Mouse (Mus musculus) intestine, embryonic 14.5 days (tissue): ENCODE results near the gene Atp2a2. TPM values are rescaled to one million over a fixed set of nuclear protein-coding genes. Genes with fewer than 3 reads are reported as not detected.

Source experiments
- ATAC-seq: fragments of 200-750 bp; cut with Nextera tagmentation; replicated peaks from 2 replicates; pipeline ENCODE4 v1.8.0; 2017; ENCODE audit warnings: low read depth, moderate number of reproducible peaks, moderate TSS enrichment, moderate library complexity; ENCODE audit not compliant: low FRiP score, low TSS enrichment
- DNase-seq: peaks from one replicate; pipeline ENCODE4 v3.0.0-alpha.2; 2018; ENCODE audit warnings: low spot score
- H3K27ac ChIP-seq: fragments of 300-500 bp; sonication (generic); 2 replicates; pipeline ENCODE4 v1.5.1; 2014; ENCODE audit warnings: low read depth, mild to moderate bottlenecking, control low read depth
- H3K27me3 ChIP-seq: fragments of 300-500 bp; sonication (generic); replicated peaks from 2 replicates; pipeline ENCODE4 v1.6.1; 2014; ENCODE audit warnings: low read length, control low read depth; ENCODE audit not compliant: control insufficient read depth, insufficient read depth
- H3K36me3 ChIP-seq: fragments of 300-500 bp; sonication (generic); 2 replicates; pipeline ENCODE4 v1.6.1; 2014; ENCODE audit warnings: low read length, control low read depth; ENCODE audit not compliant: control insufficient read depth, insufficient read depth
- H3K4me1 ChIP-seq: fragments of 300-500 bp; sonication (generic); replicated peaks from 2 replicates; pipeline ENCODE4 v1.6.1; 2014; ENCODE audit warnings: low read length, control low read depth, mixed read lengths; ENCODE audit not compliant: control insufficient read depth, insufficient read depth
- H3K4me2 ChIP-seq: fragments of 300-500 bp; sonication (generic); 2 replicates; pipeline ENCODE4 v1.6.1; 2014; ENCODE audit warnings: low read length
- H3K4me3 ChIP-seq: fragments of 300-500 bp; sonication (generic); 2 replicates; pipeline ENCODE4 v1.5.1; 2014; ENCODE audit warnings: low read depth, low read length, control low read depth, mixed read lengths
- H3K9ac ChIP-seq: fragments of 300-500 bp; sonication (generic); 2 replicates; pipeline ENCODE4 v1.6.1; 2014; ENCODE audit warnings: mild to moderate bottlenecking, low read length
- H3K9me3 ChIP-seq: fragments of 300-500 bp; sonication (generic); 2 replicates; pipeline ENCODE4 v1.6.1; 2016; ENCODE audit warnings: low read length, control low read depth; ENCODE audit not compliant: control insufficient read depth
- WGBS: fragments of 180-500 bp; shearing (Covaris S2); extraction: QIAGEN DNeasy Blood & Tissue Kit; methylation state at CpG from one replicate; pipeline ENCODE4 v1.1.7; 2014; 5-methylcytosine and 5-hydroxymethylcytosine counted together
- polyA plus RNA-seq: library from polyadenylated mRNA; unstranded; fragments of >200 nt; fragmentation: Nextera tagmentation; extraction: Ambion mirVana; gene quantifications from 2 replicates; pipeline ENCODE4 v1.2.1, GENCODE M21; 2014

The Atp2a2 gene
- polyA plus RNA-seq, 1 experiment from 2014 or later: 43.4 TPM

GRCm38 (mm10) chr5:122412826-122413225 is 89.2 kb downstream of the Atp2a2 start:
- Histone ChIP-seq H3K27ac (no peak overlapping the region), H3K36me3 (no peaks in the 10 kb centered on the region)

GRCm38 (mm10) chr5:122411892-122412291 is 90.1 kb downstream of the Atp2a2 start:
- H3K4me2 ChIP-seq: no peak overlapping the region
- 52% methylated on average over 5 of the region's 5 CpGs for WGBS
- peaks cover 7% of the 10 kb centered on the region for H3K36me3 ChIP-seq
- no peak overlapping the region for H3K9ac ChIP-seq
- DNase-seq: no peak
- H3K27me3 ChIP-seq: no peaks in the 10 kb centered on the region
- H3K27ac ChIP-seq: no peak overlapping the region
- ATAC-seq: no peak
- H3K4me3 ChIP-seq: no peak overlapping the region
- no peaks in the 10 kb centered on the region for H3K4me1 ChIP-seq
- no peaks in the 10 kb centered on the region for H3K9me3 ChIP-seq

More at GRCm38 (mm10) chr5:122412826-122413225, 89.2 kb downstream of the Atp2a2 start:
- H3K27me3 ChIP-seq: no peaks in the 10 kb centered on the region
- DNase-seq: no peak
- no peak for ATAC-seq
- H3K4me1 ChIP-seq: no peaks in the 10 kb centered on the region
- 50% methylated on average over 6 of the region's 6 CpGs for WGBS
- H3K4me3 ChIP-seq: no peak overlapping the region
- no peak overlapping the region for H3K4me2 ChIP-seq
- H3K9ac ChIP-seq: no peak overlapping the region
- no peaks in the 10 kb centered on the region for H3K9me3 ChIP-seq

- 86% methylated on average over 19 of the region's 19 CpGs for WGBS
- H3K27me3 ChIP-seq: no peaks in the 10 kb centered on the region
- peaks cover 26% of the 10 kb centered on the region for H3K36me3 ChIP-seq
- H3K4me2 ChIP-seq: no peak overlapping the region
- no peak overlapping the region for H3K27ac ChIP-seq
- no peak overlapping the region for H3K4me3 ChIP-seq
- DNase-seq (no peak), ATAC-seq (no peak)
- no peak overlapping the region for H3K9ac ChIP-seq
- no peaks in the 10 kb centered on the region for H3K4me1 ChIP-seq
- H3K9me3 ChIP-seq: peaks cover 3% of the 10 kb centered on the region; the same call in 1 of the 2 replicates
These were observed 92.1 kb downstream of the Atp2a2 start for GRCm38 (mm10) chr5:122409692-122410645.

GRCm38 (mm10) chr5:122405537-122405936 is 96.5 kb downstream of the Atp2a2 start:
- peaks cover 3% of the 10 kb centered on the region; the same call in 1 of the 2 replicates for H3K9me3 ChIP-seq
- WGBS: 93% methylated on average over 10 of the region's 10 CpGs
- no peak for ATAC-seq
- H3K4me3 ChIP-seq: no peak overlapping the region
- peaks cover 64% of the 10 kb centered on the region for H3K36me3 ChIP-seq
- no peaks in the 10 kb centered on the region for H3K4me1 ChIP-seq
- no peak for DNase-seq
- no peaks in the 10 kb centered on the region for H3K27me3 ChIP-seq
- no peak overlapping the region for H3K4me2 ChIP-seq
- H3K9ac ChIP-seq: no peak overlapping the region
- H3K27ac ChIP-seq: no peak overlapping the region

Other genes starting within 250 kb of the Atp2a2 start
- gene Tctn1, start 237.8 kb downstream of the Atp2a2 start, polyA plus RNA-seq: 4.2 and 4.4 TPM in 2 replicates
- 10.2 and 10.8 TPM in 2 replicates for gene Pptc7, start 217.9 kb downstream of the Atp2a2 start, polyA plus RNA-seq
- 10.7 and 11.3 TPM in 2 replicates for gene Rad9b, start 148.0 kb downstream of the Atp2a2 start, polyA plus RNA-seq
- 243 and 254 TPM in 2 replicates for gene Vps29, start 147.9 kb downstream of the Atp2a2 start, polyA plus RNA-seq
- gene Gpn3, start 130.3 kb downstream of the Atp2a2 start, polyA plus RNA-seq: 66.5 and 67.9 TPM in 2 replicates
- 61.2 and 68.4 TPM in 2 replicates for gene Fam216a, start 129.9 kb downstream of the Atp2a2 start, polyA plus RNA-seq
- 39.3 and 44.0 TPM in 2 replicates for gene Arpc3, start 110.3 kb downstream of the Atp2a2 start, polyA plus RNA-seq
- 24.1 and 28.1 TPM in 2 replicates for gene Anapc7, start 80.5 kb downstream of the Atp2a2 start, polyA plus RNA-seq
- gene Ift81, start 112.3 kb upstream of the Atp2a2 start, polyA plus RNA-seq: 28.4 and 39.1 TPM in 2 replicates
- 1.8 and 2.1 TPM in 2 replicates for gene P2rx7, start 141.7 kb upstream of the Atp2a2 start, polyA plus RNA-seq
- gene P2rx4, start 205.3 kb upstream of the Atp2a2 start, polyA plus RNA-seq: 20.9 and 21.0 TPM in 2 replicates